Mouse (Mus musculus): ENCODE results near the gene Stra8.

- TF ChIP-seq CTCF (IDR thresholded peaks at IDR 0.05; ENCODE audit: extremely low read depth, insufficient read depth, low read length) (no peak), POLR2A (IDR thresholded peaks at IDR 0.05; ENCODE audit: extremely low read depth, insufficient read depth, low read length) (no peak)
Measured at GRCm38 (mm10) chr6:34927594-34927993, 7.6 kb downstream of the Stra8 start.
